Mouse (Mus musculus): Measurements from ENCODE around the gene Cers5. TPM values are rescaled to one million over a fixed set of nuclear protein-coding genes. Genes with fewer than 3 reads are reported as not detected.
A peak's percentile ranks its signal among the peaks of the same experiment; 100 is the strongest.
"Not testable (repeated sequence)": the region's sequence is repeated elsewhere in the genome, so short reads cannot be mapped to it uniquely, and the experiment has no call there.

The Cers5 gene
- total RNA-seq, 2 experiments from 2014 or later: 24.3 to 27.5 TPM

DNA sequence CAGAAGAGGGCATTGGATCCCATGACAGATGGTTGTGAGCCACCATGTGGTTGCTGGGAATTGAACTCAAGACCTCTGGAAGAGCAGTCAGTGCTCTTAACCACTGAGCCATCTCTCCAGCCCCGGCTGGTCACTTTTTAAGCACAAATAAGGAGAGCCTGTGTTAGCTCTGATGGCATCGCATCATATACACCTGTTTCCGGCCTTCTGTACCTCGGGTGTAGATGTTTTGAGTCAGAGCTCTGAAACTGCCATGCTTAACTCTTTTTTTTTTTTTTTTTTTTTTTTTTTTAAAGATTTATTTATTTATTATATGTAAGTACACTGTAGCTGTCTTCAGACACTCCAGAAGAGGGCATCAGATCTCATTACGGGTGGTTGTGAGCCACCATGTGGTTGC, 45.6 kb downstream of the Cers5 start:
- not testable (repeated sequence) for DNase-seq (ENCODE audit: low spot score in 2 of 2)

- no peak for DNase-seq (ENCODE audit: low spot score in 2 of 2)
These were observed 46.1 kb downstream of the Cers5 start for GRCm38 (mm10) chr15:99726549-99726948.

DNA sequence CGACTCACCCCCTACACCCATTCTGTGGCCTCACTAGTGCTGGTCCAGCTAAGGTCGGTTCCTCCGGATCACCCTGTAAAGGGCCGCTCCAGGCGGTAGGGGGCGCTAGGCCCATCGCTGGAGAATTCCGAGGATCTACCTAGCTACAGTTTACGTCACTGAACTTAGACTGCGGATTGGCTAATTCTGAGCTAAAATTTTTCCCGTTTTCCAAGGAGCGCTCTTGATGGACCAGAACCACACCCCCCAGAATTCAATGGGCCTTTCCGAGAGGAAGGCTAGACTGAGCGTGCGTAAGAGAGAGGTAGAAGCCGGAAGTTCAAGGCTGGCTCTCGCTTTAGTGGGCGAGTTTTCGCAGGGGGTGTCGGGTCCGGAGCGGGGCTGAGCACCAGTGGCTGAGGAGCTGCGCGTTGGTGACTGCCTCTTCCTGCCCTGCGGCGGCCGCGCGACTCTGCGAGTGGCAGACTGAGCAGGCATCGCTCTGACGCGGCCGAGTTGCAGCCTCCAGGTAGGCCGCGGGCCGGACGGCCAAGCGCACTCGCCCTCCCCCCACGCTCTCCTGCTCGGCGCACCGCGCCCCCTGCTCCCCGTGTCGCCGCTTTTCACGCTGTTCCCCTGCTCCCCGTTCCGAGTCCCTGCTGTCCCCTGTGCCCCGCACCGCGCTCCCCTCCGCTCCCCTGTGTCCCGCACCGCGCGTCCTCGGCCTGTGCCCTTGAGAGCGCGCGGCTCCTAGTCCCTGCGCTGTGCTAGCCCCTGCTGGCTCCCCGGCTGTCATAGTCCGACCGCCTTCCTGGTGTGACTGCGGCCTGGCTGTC, 47.1 kb downstream of the Cers5 start, which contains the start of gene Cox14:
Gene Cox14 (plus strand): TSS at position 278 of the 815 bp plus-strand sequence.
- DNase-seq (ENCODE audit: low spot score in 2 of 2): peak; percentile 82 to 91

GRCm38 (mm10) chr15:99724292-99725021, 48.2 kb downstream of the Cers5 start:
- DNase-seq (ENCODE audit: low spot score in 2 of 2): peak in 1 of 2 experiments; percentile 69

GRCm38 (mm10) chr15:99723515-99724291, 49.0 kb downstream of the Cers5 start:
- peak in 1 of 2 experiments; percentile 62 for DNase-seq (ENCODE audit: low spot score in 2 of 2)

DNA sequence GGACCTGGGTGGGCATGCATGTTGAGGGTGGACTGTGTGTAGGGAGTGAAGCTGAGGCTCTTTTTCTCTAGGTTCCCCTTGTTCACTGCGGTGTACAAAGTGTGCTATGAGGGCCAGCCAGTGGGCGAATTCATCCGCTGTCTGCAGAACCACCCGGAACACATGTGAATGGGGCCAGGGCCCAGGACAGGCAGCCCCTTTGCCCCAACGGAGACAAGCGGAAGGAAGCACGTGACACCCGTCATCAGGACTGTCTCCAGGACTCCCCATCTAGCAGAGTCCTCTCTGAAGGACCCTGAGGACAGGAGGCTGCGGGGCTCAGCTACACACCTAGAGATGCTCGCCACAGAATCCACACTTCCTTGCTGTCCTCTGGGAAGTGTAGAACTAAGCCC, 49.6 kb downstream of the Cers5 start:
- DNase-seq (ENCODE audit: low spot score in 2 of 2): no peak

DNA sequence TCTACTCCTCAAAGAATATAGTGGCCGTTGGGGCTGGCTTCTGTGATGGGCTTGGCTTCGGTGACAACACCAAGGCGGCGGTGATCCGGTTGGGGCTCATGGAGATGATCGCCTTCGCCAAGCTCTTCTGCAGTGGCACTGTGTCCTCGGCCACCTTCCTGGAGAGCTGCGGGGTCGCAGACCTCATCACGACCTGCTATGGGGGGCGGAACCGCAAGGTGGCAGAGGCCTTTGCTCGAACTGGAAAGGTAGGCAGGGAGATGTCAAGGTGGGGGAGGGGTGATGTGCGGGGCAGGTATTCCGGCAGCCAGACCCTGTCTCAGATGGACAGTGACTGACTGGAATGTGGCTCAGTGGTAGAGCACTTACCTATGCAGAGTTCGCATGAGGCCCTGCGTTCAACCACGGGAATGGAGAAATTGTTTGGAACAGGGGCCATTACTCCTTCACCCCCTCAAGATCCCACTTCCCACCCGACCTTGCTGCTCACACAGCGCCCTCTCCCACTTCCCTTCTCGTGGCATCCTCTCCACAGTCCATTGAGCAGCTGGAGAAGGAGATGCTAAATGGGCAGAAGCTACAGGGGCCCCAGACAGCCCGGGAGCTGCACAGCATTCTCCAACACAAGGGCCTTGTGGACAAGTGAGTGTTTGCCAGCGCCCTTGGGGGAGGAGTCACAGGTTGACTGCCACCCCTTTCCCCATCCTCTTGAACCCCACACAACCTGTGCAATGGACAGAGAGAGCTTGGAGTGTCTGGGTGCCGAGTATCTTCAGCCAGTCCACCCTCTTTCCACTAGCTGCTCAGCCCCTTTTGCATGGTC, 50.6 kb downstream of the Cers5 start:
- DNase-seq (ENCODE audit: low spot score in 2 of 2): no peak

DNA sequence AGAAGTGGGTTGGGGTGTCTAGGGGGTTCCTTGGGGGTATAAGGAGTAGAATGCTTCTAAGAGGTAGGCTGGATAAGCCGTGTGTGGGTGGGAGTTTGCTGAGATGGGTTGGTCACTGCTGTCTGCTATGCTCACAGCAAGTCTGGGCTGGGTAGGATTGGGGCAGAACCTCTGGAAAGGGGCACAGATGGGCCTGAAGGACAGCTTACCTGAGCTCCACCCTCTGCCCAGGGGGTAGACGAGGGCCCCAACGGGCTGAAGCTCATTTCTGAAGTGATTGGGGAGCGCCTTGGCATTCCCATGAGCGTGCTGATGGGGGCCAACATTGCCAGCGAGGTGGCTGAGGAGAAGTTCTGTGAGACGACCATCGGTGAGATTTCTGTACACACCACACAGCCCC, 52.8 kb downstream of the Cers5 start:
- no peak for DNase-seq (ENCODE audit: low spot score in 2 of 2)

GRCm38 (mm10) chr15:99718461-99719021, 54.1 kb downstream of the Cers5 start:
- DNase-seq (ENCODE audit: low spot score in 2 of 2): no peak

DNA sequence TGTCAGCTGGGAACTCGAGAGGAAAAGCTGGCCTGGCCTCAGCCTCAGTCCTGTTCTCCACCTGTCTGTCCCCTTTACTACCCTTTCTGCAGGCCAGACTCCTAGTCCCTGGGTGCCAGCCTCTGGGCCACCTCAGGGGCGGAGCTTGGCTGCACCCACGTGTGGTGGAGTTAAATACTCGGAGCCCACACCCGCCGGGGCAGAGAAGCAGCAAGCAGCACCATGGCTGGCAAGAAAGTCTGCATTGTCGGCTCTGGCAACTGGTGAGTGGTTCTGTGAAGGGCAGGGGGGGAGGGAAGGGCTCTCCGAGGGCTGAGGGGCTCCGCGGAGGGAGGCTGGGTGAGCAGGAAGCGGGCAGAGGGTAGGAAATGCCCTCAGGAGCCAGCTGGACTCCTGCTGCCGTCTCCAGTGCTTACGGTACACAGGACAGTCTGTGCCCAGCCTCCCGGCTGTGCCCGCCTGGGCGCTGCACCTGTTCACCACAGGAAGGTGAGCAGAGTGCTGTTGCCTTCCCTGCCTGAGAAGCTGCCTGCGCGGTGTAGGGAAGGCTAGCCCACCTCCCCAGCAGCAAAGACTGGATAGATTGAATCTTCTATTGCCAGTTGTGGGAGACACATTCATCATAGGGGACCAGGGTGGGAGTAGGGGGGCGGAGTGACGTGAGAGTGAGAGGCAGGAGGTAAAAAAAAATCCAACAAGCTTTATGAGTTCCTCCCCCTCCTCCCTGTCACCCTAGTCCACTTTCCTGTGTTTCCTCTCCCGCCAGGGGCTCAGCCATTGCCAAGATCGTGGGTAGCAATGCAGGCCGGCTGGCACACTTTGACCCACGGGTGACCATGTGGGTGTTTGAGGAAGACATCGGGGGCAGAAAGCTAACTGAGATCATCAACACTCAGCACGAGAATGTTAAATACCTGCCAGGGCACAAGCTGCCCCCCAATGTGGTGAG, 55.0 kb downstream of the Cers5 start, which contains the start of gene Gpd1:
Gene Gpd1 (plus strand): TSS at position 130 of the 949 bp plus-strand sequence.
- no peak for DNase-seq (ENCODE audit: low spot score in 2 of 2)

GRCm38 (mm10) chr15:99716814-99717213, 55.9 kb downstream of the Cers5 start:
- no peak for DNase-seq (ENCODE audit: low spot score in 2 of 2)

- DNase-seq (ENCODE audit: low spot score in 2 of 2): no peak
These were observed 56.5 kb downstream of the Cers5 start for GRCm38 (mm10) chr15:99715982-99716746.

DNA sequence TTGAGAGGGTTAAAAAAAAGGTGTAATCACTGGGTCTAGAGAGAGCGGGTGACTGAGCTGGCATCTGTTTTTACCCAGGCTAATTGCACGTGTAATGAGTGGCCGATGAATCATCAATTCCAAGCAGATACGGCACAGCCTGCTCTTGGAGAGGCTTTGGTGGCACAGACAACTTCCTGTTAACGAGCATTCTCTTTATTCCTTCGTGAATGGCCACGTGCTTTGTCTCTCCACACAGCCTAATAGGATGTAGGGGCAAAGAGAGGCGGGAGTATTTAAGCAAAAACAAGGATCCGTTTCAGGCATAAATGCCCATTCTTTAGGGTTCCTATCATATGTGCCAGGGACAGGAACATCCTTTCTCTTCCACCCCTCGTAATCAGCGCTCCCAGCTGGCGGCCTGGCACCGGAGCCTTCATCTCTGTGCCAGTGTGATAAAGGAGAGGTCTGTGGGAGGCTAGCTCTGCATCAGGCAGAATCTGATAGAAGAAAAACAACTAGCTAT, 57.3 kb downstream of the Cers5 start:
- DNase-seq (ENCODE audit: low spot score in 2 of 2): no peak

GRCm38 (mm10) chr15:99714858-99715257, 57.8 kb downstream of the Cers5 start:
- DNase-seq (ENCODE audit: low spot score in 2 of 2): peak in 1 of 2 experiments; percentile 73

GRCm38 (mm10) chr15:99714206-99714605, 58.5 kb downstream of the Cers5 start:
- DNase-seq (ENCODE audit: low spot score in 2 of 2): no peak

- DNase-seq (ENCODE audit: low spot score in 2 of 2): no peak
These were observed 59.1 kb downstream of the Cers5 start for GRCm38 (mm10) chr15:99713569-99713968.

GRCm38 (mm10) chr15:99712666-99713559, 59.8 kb downstream of the Cers5 start:
- DNase-seq (ENCODE audit: low spot score in 2 of 2): no peak
